Mouse (Mus musculus): ENCODE measurements around the gene Slc23a2. TPM values are rescaled to one million over a fixed set of nuclear protein-coding genes. Genes with fewer than 3 reads are reported as not detected.

Gene Slc23a2
- polyA plus RNA-seq, 1 experiment from 2014 or later, result 18.5 TPM

DNA sequence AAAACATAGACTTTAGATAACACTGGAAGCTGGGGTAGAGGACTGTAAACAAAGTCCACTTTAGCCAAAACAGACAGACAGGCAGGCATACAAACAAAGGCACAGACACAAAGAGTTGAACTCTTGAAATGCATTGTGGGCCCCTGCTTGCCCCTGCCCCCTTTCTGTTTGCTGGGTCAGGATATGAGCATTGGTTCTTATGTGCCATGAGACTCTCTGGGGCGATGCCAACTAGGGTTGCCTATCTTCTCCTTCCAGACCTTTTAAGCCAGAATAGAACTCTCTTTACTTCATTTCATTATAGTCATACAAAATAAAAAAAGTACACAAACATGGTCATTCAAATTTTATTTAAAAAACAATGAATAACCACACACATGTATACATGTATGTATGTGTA, 51.6 kb downstream of the Slc23a2 start:
- H3K4me1 ChIP-seq (ENCODE audit: control insufficient read depth, insufficient read depth, low read length), result no peaks in the 10 kb centered on the region
- H3K4me2 ChIP-seq (ENCODE audit: low read depth, low read length), result no peak overlapping the region
- H3K27me3 ChIP-seq (replicated peaks; ENCODE audit: control insufficient read depth, insufficient read depth, low read length), result no peaks in the 10 kb centered on the region
- no peak overlapping the region for H3K9ac ChIP-seq (ENCODE audit: low read depth, low read length)
- 91% methylated on average over 1 of the region's 1 CpGs for WGBS
- no peak overlapping the region for H3K4me3 ChIP-seq (ENCODE audit: low read depth, low read length)
- no peak overlapping the region for H3K27ac ChIP-seq (replicated peaks; ENCODE audit: low read depth, low read length)
- ATAC-seq (ENCODE audit: low read depth), result no peak
- H3K36me3 ChIP-seq (ENCODE audit: control insufficient read depth, insufficient read depth, low read length), result peaks cover 25% of the 10 kb centered on the region
- H3K9me3 ChIP-seq (ENCODE audit: control insufficient read depth, low read length), result no peaks in the 10 kb centered on the region
- DNase-seq (ENCODE audit: low spot score), result no peak

DNA sequence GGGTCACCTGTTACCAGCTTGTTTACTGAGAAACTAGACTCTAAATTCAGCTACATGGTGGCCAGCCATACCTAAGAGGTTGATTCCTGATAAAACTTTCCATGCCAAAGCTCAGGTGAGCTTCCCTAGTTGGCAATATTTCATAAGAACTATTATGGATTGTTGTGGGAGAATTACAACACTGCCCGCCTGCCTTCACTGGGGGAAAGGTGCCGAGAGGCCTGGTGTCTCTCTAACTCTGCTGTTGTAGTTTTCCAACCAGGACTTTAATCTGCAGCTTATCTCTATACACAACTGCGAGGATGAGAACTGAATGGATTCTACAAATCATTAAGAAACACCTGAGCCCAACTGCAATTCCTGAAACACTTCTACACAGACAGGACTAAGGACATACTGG, 52.2 kb downstream of the Slc23a2 start:
- Histone ChIP-seq H3K36me3 (ENCODE audit: control insufficient read depth, insufficient read depth, low read length) (peaks cover 25% of the 10 kb centered on the region), H3K4me3 (ENCODE audit: low read depth, low read length) (no peak overlapping the region), H3K9ac (ENCODE audit: low read depth, low read length) (no peak overlapping the region), H3K27ac (replicated peaks; ENCODE audit: low read depth, low read length) (no peak overlapping the region), H3K9me3 (ENCODE audit: control insufficient read depth, low read length) (no peaks in the 10 kb centered on the region), H3K4me1 (ENCODE audit: control insufficient read depth, insufficient read depth, low read length) (no peaks in the 10 kb centered on the region), H3K4me2 (ENCODE audit: low read depth, low read length) (no peak overlapping the region), H3K27me3 (replicated peaks; ENCODE audit: control insufficient read depth, insufficient read depth, low read length) (no peaks in the 10 kb centered on the region)
- DNase-seq (ENCODE audit: low spot score) (no peak), ATAC-seq (ENCODE audit: low read depth) (no peak)
- 82% methylated on average over 3 of the region's 3 CpGs for WGBS

DNA sequence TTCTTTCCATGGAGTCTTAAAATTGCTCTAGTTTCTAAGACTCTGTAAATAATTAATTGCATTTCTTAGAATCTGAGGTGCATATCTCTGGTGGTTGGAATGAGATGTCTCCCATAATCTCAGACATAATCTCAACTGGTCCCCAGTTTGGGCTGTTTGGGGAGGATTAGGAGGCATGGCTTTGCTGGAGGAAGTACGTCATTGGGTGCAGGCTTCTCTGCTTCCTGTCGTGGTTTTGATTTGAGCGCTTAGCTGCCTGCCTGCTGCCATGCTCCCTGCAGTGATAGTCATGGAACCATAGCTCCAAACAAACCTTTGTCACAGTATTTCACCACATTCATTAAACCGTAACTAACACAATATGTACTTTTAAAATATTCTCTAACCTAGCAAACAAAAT, 53.2 kb downstream of the Slc23a2 start:
- WGBS, result 65% methylated on average over 4 of the region's 4 CpGs
- H3K27ac ChIP-seq (replicated peaks; ENCODE audit: low read depth, low read length), result no peak overlapping the region
- H3K4me1 ChIP-seq (ENCODE audit: control insufficient read depth, insufficient read depth, low read length), result no peaks in the 10 kb centered on the region

DNA sequence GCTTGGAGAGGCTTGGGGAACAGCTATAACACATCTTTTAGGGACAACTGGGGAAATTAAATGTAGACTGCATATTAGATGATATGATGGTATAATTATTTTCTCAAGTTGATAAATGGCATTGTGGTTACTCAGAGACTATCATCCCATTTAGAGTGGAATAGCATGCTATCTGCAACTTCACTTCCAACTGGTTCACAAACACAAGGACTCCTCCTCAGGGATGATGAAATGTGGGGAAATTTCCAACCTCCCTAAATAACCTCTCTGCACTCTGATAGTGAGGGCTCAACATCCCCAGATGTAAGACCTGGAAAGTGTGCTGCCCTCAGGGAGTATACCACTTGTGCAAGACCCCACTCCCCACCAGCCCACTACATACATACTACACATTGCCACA, 60.1 kb downstream of the Slc23a2 start:
- Histone ChIP-seq H3K27me3 (replicated peaks; ENCODE audit: control insufficient read depth, insufficient read depth, low read length) (no peaks in the 10 kb centered on the region), H3K4me3 (ENCODE audit: low read depth, low read length) (no peak overlapping the region), H3K36me3 (ENCODE audit: control insufficient read depth, insufficient read depth, low read length) (peaks cover 20% of the 10 kb centered on the region; the same call in 1 of the 2 replicates), H3K27ac (replicated peaks; ENCODE audit: low read depth, low read length) (no peak overlapping the region), H3K4me1 (ENCODE audit: control insufficient read depth, insufficient read depth, low read length) (no peaks in the 10 kb centered on the region), H3K9me3 (ENCODE audit: control insufficient read depth, low read length) (no peaks in the 10 kb centered on the region), H3K4me2 (ENCODE audit: low read depth, low read length) (no peak overlapping the region), H3K9ac (ENCODE audit: low read depth, low read length) (no peak overlapping the region)
- no peak for DNase-seq (ENCODE audit: low spot score)
- ATAC-seq (ENCODE audit: low read depth), result no peak

More for the DNA sequence above, 53.2 kb downstream of the Slc23a2 start:
- no peak for ATAC-seq (ENCODE audit: low read depth)
- no peak overlapping the region for H3K9ac ChIP-seq (ENCODE audit: low read depth, low read length)
- no peaks in the 10 kb centered on the region for H3K27me3 ChIP-seq (replicated peaks; ENCODE audit: control insufficient read depth, insufficient read depth, low read length)
- DNase-seq (ENCODE audit: low spot score), result no peak
- no peak overlapping the region for H3K4me2 ChIP-seq (ENCODE audit: low read depth, low read length)
- peaks cover 31% of the 10 kb centered on the region for H3K36me3 ChIP-seq (ENCODE audit: control insufficient read depth, insufficient read depth, low read length)
- no peak overlapping the region for H3K4me3 ChIP-seq (ENCODE audit: low read depth, low read length)
- no peaks in the 10 kb centered on the region for H3K9me3 ChIP-seq (ENCODE audit: control insufficient read depth, low read length)

DNA sequence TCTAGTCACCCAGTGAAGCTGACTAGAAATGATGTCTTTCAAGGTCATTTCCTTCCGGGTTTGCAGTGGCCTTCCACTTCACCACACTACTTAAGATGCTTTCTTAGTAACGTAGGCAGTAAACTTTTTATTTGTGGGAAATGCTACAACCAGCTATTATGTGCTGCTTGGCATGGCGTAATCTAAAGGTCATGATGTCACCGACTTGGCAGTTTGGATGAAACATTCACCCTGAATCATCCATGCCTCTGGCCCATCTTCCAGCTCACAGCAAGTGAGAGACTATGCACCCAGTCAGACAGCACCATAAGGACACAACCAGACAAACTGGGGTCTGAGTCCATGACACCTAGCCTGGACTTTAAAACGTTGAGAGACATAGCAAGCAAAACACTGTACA, 60.5 kb downstream of the Slc23a2 start:
- Histone ChIP-seq H3K4me2 (ENCODE audit: low read depth, low read length) (no peak overlapping the region), H3K9me3 (ENCODE audit: control insufficient read depth, low read length) (no peaks in the 10 kb centered on the region), H3K4me1 (ENCODE audit: control insufficient read depth, insufficient read depth, low read length) (no peaks in the 10 kb centered on the region), H3K4me3 (ENCODE audit: low read depth, low read length) (no peak overlapping the region), H3K9ac (ENCODE audit: low read depth, low read length) (no peak overlapping the region), H3K27me3 (replicated peaks; ENCODE audit: control insufficient read depth, insufficient read depth, low read length) (no peaks in the 10 kb centered on the region), H3K27ac (replicated peaks; ENCODE audit: low read depth, low read length) (no peak overlapping the region), H3K36me3 (ENCODE audit: control insufficient read depth, insufficient read depth, low read length) (peaks cover 20% of the 10 kb centered on the region; the same call in 1 of the 2 replicates)
- DNase-seq (ENCODE audit: low spot score) (no peak), ATAC-seq (ENCODE audit: low read depth) (no peak)
- WGBS, result 82% methylated on average over 5 of the region's 5 CpGs

DNA sequence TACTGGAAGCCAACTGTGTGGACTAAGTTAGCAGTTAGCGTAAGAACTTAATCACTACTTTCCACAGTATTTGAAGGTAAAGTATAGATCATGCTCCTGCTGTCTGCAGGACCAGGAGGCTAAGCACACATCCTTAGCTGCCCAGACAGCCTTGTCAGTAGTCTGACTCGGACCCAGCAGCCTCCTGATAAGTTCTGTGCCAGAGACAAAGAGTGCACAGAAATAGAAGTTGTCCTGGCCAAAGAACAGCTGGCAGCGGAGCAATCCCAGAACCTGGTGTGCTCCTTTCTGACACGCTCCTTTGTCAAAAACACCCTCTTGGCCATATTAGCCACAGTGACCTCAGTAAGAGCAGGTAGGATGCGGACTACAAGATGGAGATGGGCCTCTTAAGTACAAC, 65.8 kb downstream of the Slc23a2 start:
- Histone ChIP-seq H3K4me1 (ENCODE audit: control insufficient read depth, insufficient read depth, low read length) (no peaks in the 10 kb centered on the region), H3K9me3 (ENCODE audit: control insufficient read depth, low read length) (no peaks in the 10 kb centered on the region), H3K9ac (ENCODE audit: low read depth, low read length) (no peak overlapping the region), H3K36me3 (ENCODE audit: control insufficient read depth, insufficient read depth, low read length) (peaks cover 19% of the 10 kb centered on the region), H3K27ac (replicated peaks; ENCODE audit: low read depth, low read length) (no peak overlapping the region), H3K4me3 (ENCODE audit: low read depth, low read length) (no peak overlapping the region), H3K27me3 (replicated peaks; ENCODE audit: control insufficient read depth, insufficient read depth, low read length) (no peaks in the 10 kb centered on the region), H3K4me2 (ENCODE audit: low read depth, low read length) (no peak overlapping the region)
- DNase-seq (ENCODE audit: low spot score) (no peak), ATAC-seq (ENCODE audit: low read depth) (no peak)
- WGBS, result 61% methylated on average over 5 of the region's 5 CpGs

DNA sequence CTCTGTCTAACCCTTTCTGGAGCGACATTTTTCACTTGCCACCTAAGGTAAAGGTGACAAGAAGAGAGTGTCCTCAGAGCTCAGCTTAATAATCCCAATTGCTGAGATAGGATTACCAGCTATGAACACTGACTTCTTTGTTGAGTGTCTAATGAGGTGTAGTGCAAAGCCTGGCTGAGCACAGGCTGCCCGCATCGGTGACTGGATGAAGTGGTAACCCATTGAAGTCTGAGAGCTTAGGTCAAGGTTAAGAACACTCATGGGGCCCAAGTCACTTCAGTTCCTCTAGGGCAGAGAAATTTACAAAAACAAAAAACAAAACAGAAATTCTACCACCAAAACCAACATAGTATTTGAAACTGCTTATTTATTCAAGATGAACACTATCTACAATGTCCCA, 71.9 kb downstream of the Slc23a2 start:
- no peaks in the 10 kb centered on the region for H3K4me1 ChIP-seq (ENCODE audit: control insufficient read depth, insufficient read depth, low read length)
- 72% methylated on average over 3 of the region's 3 CpGs for WGBS
- no peak overlapping the region for H3K9ac ChIP-seq (ENCODE audit: low read depth, low read length)
- H3K27me3 ChIP-seq (replicated peaks; ENCODE audit: control insufficient read depth, insufficient read depth, low read length), result no peaks in the 10 kb centered on the region
- H3K9me3 ChIP-seq (ENCODE audit: control insufficient read depth, low read length), result no peaks in the 10 kb centered on the region
- ATAC-seq (ENCODE audit: low read depth) (no peak), DNase-seq (ENCODE audit: low spot score) (no peak)
- no peak overlapping the region for H3K4me2 ChIP-seq (ENCODE audit: low read depth, low read length)
- peaks cover 44% of the 10 kb centered on the region for H3K36me3 ChIP-seq (ENCODE audit: control insufficient read depth, insufficient read depth, low read length)
- H3K27ac ChIP-seq (replicated peaks; ENCODE audit: low read depth, low read length), result no peak overlapping the region
- H3K4me3 ChIP-seq (ENCODE audit: low read depth, low read length), result no peak overlapping the region

DNA sequence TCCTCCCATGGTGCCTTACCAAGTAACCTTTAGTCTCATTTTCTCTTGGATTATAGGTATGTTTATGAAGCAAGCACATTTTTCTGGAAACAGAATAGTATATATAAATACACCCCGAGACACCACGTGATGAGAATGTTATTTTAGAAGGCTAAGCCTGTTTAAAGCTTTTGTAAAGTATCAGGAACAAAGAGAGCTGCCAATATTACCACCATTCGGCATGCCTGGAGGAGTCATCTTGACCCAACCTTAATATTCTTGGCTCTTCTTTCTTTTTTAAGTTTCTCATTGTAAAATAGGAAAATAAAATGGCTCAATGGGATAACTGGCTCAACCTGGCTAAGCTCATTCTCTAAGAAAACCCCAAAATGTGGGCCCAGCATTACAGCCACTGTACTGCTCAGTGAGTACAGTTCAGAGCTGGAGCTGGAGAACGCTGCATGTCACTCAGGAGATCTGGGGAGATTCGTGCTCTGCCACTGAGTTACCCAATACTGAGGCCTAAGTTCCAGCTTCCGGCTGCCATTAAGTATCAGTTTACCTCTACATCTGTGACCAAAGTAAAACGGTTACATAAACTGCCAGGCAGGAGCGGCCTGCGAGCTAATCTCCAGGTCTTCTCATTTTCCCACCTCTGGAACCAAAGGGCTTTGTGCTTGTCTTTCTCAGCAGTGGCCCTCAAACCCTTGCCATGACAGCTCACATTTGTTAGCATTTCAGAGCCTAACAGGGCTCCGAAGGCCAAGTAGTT, 74.7 kb downstream of the Slc23a2 start:
- Histone ChIP-seq H3K36me3 (ENCODE audit: control insufficient read depth, insufficient read depth, low read length) (peaks cover 51% of the 10 kb centered on the region), H3K27ac (replicated peaks; ENCODE audit: low read depth, low read length) (0 out of 2 replicates have a peak overlapping the region, but pooled peaks have one; percentile 10), H3K4me1 (ENCODE audit: control insufficient read depth, insufficient read depth, low read length) (no peaks in the 10 kb centered on the region), H3K4me3 (ENCODE audit: low read depth, low read length) (no peak overlapping the region), H3K27me3 (replicated peaks; ENCODE audit: control insufficient read depth, insufficient read depth, low read length) (no peaks in the 10 kb centered on the region), H3K9me3 (ENCODE audit: control insufficient read depth, low read length) (no peaks in the 10 kb centered on the region), H3K4me2 (ENCODE audit: low read depth, low read length) (no peak overlapping the region), H3K9ac (ENCODE audit: low read depth, low read length) (no peak overlapping the region)
- peak; percentile 41; the same call in 1 of the 2 replicates for ATAC-seq (ENCODE audit: low read depth)
- 54% methylated on average over 10 of the region's 10 CpGs for WGBS
- DNase-seq (ENCODE audit: low spot score), result no peak

DNA sequence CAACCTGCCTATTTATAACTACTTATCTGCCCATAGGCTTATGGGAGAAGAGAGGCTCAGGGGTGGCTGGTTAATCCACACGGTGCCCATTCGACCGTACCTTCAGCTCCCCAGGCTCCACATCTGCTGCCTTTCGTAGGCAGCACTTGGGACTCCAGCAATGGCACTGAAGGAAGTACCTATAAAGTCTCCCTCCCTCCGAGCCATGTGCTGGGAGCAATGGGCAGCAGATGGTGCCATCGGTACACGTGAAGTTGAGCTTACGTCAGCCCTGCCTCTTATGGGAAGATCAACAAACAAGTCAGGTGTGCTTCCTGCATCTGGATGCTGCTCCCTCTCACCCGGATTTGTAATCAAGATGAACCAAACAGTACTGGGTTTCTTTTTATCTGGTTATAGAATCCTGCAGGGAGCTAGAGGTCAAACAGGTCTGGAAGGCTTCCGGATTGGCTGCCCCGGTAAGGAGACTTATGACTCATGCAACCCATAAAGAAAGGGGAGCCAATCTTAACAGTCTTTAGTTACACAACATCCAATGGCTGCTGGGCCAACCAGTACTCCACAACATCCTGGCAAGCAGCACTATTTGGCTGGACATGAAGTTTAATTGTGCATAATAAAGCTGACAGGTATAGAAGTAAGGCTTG, 80.6 kb downstream of the Slc23a2 start:
- Histone ChIP-seq H3K4me3 (ENCODE audit: low read depth, low read length) (no peak overlapping the region), H3K9ac (ENCODE audit: low read depth, low read length) (no peak overlapping the region), H3K9me3 (ENCODE audit: control insufficient read depth, low read length) (no peaks in the 10 kb centered on the region), H3K4me2 (ENCODE audit: low read depth, low read length) (no peak overlapping the region), H3K4me1 (ENCODE audit: control insufficient read depth, insufficient read depth, low read length) (no peaks in the 10 kb centered on the region), H3K27me3 (replicated peaks; ENCODE audit: control insufficient read depth, insufficient read depth, low read length) (no peaks in the 10 kb centered on the region), H3K36me3 (ENCODE audit: control insufficient read depth, insufficient read depth, low read length) (peaks cover 61% of the 10 kb centered on the region), H3K27ac (replicated peaks; ENCODE audit: low read depth, low read length) (no peak overlapping the region)
- DNase-seq (ENCODE audit: low spot score) (no peak), ATAC-seq (ENCODE audit: low read depth) (0 out of 2 replicates have a peak, but pooled peaks have one; percentile 12)
- WGBS, result 71% methylated on average over 11 of the region's 11 CpGs

All from embryonic facial prominence, embryonic 14.5 days (tissue).